Mouse (Mus musculus): ENCODE results near the gene Mff.

The Mff gene

DNA sequence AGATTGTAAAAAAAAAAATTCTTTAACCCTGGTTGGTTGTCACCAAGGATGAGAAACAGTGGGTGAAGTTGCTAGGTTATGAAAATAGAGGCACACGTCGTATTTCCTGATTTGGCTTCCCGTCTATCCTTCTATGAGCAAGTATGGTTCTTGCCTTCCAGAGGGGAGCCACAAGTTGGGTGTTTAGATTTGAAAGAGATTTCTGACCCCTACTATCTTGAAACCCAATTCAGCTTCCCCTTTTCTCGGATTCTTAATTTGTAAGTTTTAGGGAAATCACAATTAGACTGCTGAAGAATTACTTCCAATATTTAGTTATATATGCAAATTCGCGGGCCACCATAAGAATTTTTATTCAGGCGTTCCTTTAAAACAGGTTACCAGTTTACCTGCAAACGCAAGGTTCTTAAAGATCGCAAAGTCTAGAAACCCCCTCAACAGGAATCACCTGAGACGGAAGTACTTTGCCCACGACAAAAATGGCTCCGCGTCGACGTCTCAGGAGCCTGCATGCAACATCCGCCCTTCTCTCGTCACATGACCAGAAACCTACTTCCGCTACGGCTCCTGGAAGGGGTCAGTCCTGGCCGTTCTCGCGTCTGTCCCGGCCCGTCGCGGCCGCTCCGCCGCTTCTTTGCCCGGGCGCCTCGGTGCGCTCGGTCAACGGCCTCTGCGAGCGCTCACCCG lies at the start of gene Mff:
Gene Mff (plus strand): TSS at position 552 of the 687 bp plus-strand sequence.
- peak; percentile 91 for DNase-seq

DNA sequence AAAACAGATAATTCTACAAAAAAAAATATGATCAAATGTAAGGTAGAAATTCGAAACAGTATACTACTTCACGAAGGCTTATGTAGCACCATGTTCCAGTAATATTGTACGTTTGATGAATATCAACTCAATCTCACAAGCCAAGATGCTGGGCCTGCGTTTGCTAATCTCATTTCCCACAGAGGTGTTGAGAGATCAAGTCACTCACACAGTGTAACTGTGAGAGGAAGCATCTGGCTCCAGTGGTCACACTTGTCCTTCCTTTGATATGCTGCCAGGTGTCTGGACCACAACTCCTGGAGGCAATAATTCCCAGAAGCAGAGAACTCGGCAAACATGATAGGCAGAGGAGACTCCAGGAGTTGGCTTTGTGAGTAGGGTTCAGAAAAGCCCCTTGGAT lies 38.4 kb upstream of the Mff start:
- DNase-seq = no peak

DNA sequence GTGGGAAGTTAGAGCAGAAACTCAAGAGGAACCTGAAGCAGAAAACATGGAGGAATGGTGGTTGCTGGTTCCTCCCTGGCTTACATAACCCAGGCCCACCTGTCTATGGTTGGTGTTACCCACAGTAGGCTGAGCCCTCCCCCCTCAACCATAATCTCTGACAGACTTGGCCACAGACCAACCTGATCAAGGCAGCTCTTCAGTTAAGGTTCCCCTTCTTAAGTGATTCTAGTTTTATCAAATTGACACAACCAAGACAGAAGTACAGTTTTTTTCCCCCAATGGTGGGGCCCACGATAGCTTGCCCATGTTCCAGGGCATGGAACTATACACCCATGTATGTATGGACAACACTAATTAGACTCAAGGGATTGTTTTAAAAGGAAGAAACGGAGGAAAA lies 37.8 kb upstream of the Mff start:
- DNase-seq = no peak

DNA sequence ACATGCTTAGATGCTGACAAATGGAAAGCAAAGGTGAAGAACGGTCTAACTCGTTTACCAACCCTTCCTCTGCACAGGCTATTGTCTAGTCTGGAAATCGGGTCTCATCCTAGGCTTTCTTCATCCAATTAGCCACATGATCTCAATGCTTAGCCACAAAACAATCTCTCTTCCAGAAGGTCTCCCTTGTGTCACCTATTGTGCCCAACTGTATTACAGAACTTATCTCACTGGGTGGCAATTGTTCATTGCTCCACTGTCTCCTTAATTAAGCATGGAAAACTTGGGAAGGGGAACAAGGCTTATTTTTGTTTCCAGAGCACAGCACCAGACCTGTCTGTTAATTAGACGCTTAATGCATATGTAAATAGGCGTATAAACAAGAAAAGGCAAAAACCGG lies 36.8 kb upstream of the Mff start:
- DNase-seq = no peak

DNA sequence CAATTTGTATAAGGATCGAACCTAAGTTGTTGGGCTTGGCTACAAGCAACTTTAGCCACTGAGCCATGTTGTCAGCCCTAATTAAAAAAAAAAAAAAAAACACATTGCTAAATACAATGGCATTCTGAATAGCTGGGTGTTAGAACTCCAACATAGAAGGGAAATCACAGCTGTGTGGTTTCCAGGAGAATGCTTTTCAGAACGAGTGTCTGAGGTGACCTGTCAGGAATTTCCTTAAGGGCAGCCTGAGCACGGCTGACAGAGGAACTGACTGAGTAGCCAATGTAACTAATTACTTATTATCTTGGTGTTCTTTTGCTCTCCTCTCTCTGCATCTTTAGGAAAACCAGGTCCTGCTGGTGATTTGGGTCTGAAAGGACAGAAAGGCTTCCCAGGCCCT lies 28.8 kb upstream of the Mff start:
- no peak for DNase-seq

DNA sequence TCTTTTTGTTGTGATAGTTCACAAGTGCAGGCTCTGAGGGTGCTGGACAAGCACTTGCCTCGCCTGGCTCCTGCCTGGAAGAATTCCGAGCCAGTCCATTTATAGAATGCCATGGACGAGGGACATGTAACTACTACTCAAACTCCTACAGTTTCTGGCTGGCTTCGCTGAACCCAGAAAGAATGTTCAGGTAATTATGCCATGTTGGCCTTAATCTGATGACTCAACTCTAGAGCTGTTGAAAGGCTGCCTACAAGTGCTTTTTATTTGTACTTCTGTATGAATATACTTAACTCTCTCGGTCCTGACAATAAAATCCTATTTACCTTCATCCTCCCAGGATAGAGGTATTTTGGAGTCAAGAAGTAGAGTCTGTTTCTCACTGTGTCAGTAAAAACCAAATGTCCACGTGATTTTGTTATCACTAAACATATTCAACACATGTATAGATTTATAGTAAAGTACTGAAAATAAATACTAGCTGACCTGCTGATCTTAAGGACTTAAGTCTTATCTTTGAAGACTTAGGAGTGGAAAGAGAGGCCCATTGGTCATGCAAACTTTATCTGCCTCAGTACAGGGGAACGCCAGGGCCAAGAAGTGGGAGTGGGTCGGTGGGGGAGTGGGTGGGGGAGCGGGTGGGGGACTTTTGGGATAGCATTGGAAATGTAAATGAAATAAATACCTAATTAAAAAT lies 6.7 kb upstream of the Mff start:
- DNase-seq = no peak

DNA sequence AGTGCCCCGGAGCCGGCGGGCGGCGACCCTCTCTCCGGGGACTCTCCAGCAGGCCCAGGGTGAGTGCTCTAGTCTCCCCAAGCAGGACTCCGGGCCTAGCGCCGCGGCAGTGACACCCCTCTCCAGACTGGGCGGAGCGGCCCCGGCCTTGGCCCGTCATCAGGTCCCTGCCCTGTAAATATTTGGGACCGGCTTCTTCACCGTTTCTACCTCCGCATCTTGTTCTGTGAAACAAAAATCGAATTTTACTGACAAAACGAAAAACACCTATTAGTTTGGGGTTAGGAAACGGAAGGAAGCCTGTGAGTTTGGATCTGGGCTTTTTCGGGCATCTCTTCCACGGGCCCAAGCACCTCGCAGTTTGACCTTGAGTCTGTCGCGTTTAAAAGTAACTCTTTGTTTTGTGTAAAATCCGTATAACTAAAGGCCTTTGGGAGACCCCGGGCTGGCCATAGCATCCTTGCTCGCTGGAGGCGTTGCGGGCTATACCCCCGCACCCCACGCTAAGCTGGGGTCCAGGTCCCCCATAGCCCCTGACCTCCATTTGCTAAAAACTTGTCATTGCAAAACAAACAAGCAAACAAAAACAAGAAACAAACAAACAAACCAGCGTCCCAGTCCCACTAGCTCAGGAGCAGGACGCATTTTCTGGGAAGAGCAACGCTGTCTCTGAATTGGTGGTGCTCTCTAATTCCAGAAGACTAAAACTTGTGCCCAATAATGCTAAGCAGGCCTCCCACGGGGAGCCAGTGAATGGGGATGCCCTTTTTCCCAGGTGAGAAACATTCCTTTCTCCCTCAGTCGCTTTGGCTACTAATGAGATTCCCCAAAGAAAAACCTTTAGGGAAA lies 560 bp downstream of the Mff start:
- peak; percentile 1 for DNase-seq

DNA sequence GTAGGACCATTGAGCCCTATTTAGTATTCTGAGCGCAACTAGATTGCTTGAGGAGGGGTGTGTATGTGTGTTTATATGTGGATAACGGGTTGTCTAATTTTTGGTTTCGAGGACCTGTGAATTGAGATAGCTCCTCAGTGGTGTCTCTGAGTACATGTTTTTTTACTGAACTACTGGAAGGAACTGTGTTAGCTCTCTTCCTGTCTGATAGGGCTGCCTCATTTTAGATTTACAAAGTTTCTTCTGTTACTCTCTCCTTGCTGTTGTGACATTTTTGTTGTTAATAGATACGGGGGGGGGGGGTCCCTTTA lies 1.1 kb downstream of the Mff start:
- no peak for DNase-seq

DNA sequence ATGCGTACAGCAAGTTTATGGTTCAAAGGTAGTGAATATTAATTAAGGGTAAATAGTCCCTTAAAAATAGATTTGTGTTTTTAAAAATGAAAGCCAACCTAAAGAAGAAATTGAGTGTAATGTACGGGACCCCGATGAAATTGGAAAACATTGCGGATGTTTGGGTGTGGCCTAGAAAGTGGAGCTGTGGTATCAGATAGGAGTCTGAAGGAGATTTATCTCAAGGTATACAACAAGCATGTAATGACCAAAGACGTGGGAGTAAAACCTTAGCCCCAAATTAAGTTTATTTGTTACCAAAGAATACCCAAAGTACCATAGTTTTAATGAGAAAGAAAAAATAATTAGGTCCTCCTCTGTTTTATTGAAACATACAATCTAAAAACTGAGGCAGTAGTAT lies 1.8 kb downstream of the Mff start:
- DNase-seq = no peak

DNA sequence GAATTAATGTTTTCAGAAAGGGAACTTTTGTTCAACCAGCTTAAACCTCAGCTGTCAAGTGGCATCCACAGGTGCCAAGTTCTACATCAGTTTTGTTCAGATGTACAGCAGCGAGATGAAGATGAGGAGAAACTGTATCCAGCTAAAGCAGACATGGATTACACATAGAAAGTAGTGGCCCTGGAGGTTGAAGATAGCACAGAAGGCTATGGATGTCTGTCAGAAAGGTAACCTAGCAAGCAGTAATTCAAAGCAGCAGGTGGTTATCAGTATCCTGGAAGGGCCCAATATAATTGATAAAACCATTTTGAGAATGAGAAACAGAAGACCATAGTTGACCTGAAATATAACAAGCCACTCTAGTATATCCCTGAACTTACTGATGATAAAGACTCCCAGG lies 8.7 kb downstream of the Mff start:
- no peak for DNase-seq

DNA sequence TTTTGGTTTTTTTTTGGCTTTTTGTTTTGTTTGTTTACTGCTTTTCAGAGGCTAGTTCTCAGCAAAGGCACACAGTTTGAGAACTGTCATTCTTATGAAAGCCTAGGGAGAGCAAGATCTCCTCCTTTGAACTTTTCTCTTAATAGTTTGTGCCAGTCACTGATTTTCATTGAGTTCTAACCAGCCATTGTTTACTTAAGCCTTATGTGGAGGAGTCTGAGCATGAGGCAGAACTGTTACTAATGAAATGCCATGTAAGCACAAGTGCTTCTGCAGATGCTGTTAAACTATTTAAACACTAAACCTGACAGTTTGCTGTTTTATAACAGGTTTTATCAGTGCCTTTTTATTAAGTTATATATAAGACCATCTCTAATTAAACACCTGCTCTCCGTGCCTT lies 13.4 kb downstream of the Mff start:
- DNase-seq = no peak

DNA sequence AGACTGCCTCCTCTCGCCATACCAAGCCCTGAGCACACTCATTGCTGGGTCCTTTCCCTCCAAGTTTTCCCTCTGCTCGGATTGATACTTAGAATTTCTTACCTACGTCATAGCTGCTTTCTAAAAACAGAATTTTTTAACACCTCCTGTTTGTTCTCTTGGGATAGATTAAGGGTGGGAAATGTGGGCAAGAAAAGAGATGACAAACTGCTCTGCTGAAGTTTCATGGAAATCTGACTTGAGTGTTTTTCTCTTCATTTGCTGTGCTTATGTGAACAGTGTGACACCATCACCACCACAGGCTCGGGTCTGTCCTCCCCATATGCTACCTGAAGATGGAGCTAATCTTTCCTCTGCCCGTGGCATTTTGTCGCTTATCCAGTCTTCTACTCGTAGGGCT lies 16.8 kb downstream of the Mff start:
- no peak for DNase-seq

DNA sequence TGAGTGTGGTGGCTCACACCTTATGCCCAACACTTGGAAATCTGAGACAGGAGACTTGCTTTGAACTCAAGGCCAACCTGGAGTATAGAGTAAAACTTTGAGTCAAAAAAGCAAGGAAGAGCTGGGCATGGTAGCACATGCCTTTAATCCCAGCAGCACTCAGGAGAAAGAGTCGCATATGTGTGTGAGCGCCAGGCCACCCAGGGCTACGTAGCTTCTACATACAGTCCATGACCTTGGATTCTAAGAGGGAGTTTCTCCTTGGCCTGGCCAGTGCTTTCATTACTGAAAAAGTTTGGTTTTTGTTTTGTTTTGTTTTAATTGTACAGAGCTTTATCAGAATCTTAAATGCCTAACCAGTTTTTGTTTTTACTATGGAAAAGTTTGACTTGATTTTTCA lies 19.3 kb downstream of the Mff start:
- DNase-seq = no peak

DNA sequence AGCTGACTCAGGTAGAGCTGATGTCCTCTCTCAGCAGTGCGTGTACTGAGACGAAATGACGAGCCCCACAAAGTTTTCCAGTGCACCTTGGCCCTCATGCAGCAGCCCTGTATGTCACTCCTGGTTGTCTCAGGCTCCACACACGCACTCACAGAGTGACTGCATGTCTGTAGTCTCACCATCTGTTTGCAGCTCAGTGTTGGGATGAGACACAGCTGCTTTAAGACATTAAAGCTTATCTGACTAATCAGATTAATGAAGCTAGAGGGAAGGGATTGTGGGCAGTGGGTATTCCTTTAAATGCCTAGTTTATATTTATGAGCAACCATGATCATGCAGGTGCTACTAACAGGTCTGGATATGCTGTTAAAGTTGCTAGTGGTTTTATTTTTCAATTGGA lies 21.7 kb downstream of the Mff start:
- no peak for DNase-seq

DNA sequence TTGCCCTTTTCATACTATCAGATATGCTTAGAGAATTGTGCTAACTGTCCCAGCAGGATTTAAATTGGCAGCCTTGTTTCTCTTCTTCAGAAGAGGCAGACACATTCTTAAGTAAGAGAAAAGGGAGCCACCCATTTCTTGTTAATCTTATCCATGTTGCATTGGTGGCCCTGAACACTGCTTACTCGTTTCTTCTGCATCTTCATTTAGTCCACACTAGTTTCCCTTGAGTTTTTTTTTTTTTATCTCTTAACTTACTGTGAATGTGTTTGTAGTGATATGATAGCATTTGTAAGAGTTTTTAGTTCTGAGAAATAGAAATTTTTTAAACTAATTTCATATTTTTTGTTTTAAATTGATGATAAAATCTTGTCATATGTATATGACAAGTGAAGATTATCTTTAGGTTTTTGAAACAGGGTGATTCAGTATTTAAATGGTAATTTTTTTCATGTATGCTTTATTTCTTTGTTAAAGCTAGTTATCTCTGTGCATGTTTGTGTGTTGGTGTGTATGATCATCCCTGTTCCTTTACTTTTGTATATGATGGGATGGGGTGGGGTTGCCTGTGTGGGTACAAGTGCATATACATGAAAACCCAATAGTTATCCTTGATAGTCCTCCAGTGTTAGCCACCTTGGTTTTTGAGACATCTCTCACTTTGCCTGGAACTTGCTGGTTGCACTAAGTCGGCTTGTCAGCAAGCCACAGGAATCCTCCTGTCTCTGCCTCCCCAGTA lies 23.2 kb downstream of the Mff start:
- no peak for DNase-seq

DNA sequence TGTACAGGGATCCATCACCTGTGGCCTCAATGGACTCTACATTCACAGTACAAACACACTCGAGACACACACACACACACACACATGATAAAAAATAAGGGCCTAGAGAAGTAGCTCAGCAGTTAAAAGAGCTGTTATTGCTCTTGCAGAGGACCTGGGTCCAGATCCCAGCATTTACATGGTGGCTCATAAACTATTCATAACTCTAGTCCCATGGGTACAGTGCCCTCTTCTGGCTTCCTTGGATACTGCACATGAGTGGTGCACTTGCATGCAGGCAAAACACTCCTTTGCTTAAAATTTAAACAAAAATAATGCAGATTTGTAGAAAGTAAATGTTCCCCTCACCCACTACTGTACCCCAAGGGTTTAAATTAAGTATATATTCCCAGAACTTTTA lies 34.8 kb downstream of the Mff start:
- no peak for DNase-seq

DNA sequence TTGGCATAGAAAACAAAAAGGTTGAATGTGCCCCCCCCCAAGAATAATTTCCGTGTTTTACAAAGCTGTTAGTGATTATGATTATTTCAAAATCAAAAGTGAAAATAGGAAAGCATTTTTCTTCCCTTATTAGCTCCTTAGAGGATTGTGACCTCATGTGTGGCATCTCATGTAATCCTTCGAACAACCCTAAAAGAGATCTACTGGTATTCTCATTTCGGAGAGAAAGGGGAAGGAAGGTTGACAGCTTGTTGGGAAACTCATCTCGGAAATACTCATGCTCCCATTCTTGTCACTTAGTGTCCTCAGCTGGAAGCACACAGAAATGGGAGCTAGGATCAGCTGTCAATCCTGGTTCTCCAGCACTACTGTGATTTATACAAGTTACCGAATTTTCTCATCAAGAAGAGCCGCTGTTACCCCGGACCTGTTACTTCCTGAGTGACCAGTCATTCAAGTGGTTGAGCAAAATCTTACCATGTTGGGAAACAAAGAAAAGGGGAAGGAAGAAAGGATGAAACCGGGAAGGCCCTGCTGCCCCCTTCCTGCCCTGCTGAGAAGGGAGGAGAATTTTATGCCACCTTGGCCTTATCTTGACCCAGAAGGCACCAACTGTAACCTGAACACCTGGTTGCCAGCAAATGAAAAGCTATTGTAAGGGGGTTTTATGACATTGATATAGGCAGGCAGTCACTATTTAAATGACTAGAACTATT lies 36.9 kb downstream of the Mff start:
- no peak for DNase-seq

DNA sequence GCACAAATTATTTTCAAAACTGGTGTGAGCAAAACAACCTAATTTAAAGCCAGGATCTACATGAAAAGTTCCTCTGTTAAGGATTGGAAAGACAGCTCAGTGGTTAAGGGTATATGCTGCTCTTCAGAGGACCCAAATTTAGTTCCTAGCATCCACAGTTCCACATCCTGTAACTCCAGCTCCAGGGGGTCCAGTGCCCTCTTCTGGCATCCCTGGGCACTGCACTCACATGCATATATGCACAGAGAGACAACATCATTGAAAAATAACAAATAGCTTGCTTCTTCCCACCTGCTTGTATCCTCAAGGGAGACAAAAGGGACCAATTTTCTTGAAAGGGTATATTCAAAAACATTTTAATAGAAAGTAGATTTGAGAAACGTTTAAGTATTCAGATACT lies 37.6 kb downstream of the Mff start:
- DNase-seq = no peak

DNA sequence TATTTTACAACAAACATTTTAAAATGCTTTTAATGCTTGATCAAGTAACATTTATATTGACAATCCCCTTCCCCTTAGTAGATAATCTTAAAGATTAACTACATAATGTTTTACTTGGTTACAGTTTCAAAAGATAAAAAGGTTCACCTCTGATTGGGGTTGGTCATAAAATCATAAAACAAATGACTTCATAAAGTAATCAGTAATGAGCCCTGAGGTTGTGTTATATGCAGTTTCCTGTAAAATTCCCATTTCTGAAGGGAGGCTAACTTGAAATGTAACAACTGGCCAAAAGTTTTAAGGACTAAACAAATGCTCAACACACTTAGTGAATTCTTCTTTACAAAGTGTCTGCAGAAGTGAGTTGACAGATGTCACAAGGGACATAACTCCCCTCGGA lies 41.5 kb downstream of the Mff start:
- DNase-seq = no peak

DNA sequence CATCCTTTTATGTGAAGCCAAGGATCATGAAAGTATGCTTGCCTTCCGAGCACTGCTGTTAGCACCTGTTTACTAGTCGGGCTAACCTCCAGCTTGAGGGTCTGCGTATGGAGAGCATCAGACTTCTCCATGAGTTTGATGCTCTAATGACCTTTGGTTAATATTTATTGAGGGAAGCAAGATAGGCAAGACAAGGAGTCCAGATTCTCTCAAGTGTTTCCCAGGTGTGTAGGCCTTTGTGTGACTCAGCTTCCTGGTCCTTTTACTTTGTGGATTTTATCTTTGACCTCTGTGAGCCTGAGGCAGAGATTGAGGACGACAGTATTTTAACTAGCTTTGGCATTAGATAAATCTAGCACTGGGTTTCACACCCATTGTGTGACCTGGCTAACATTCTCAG lies 42.0 kb downstream of the Mff start:
- DNase-seq = no peak

DNA sequence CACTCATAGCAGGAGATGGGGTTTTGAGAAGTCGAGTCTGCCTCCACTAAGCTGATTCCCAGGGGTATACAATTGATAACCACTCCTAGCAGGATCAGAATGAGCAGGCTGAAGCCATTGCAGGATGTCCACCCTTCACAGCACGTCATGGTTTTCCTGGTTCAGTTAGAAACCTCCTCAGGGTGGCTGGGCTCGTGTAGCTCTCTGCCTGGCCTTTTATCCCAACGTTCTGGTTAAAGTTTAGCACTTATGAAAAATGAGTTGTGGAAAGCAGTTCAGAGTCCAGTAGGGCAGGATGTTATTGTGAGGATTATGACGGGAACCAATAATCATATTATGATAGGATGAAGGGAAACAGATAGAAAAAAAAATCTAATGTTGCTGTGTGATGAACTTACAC lies 43.6 kb downstream of the Mff start, which contains the start of gene Tm4sf20:
Gene Tm4sf20 (minus strand): TSS at position 193 of the 400 bp plus-strand sequence.
- no peak for DNase-seq

DNA sequence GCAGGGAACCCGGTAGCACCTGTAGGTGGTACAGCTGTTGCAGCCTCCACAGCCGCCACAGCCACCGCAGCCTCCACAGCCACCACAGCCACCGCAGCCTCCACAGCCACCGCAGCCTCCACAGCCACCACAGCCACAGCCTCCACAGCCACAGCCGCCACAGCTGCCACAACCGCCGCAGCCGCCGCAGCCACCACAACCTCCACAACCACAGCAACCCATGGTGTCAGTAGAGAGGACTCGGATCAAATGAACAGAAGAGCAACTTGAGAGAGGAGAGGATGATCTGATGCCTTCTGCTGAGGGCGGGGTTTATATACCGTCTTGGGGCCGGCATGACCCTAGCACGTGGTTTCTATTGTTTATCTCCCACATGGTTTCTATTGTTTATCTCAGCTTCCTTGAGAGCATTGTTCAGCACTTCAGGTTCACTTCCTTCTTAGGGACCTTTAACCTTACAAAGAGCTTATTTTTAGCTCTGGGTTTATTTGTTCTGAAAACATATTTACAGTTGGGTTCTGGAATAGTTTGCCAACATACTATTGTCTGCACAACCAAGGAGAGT lies 46.4 kb downstream of the Mff start, which contains the start of gene Gm47791:
Gene Gm47791 (minus strand): TSS at position 222 of the 565 bp plus-strand sequence.
- no peak for DNase-seq
